Comparison of ENCODE assay signal across 11 mouse cellular contexts in the genomic region with DNA sequence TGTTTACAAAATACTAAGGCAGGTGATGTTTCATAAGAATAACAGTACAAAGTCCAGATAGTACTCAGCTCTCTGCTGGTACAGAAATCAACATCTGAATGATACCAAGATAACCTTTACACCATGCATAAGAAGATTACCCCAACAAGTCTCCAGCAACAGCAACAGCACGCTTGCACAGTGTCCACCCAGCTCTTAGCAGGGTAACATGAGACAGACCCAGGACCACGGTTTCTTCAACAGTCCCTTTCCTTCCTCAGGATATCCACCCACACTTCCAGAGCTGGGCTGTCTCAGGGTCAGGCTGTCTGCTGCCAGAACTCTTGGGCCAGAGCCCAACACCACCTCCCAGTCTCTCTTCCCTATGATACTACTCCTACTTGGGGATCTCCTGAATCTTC. TPM values are rescaled to one million over a fixed set of nuclear protein-coding genes. Genes with fewer than 3 reads are reported as not detected.
A peak's percentile ranks its signal among the peaks of the same experiment; 100 is the strongest.
DNase-seq lines count a peak whose midpoint lies in the region; ATAC-seq and TF ChIP-seq lines count a peak whose summit lies in the region.
"Had no signal": no experiment of that assay in that cellular context is flagged by ENCODE, and none has a peak within 500 bp of the region (broad histone marks: within the 10 kb centered on the region; RNA-seq: fewer than 3 reads in every experiment).

No protein-coding gene starts in this region.

- H3K27me3 ChIP-seq in kidney, embryonic 16.5 days (ENCODE audit: insufficient read depth, low read length): no peaks in the 10 kb centered on the region
- no peaks in the 10 kb centered on the region for H3K27me3 ChIP-seq in heart, embryonic 11.5 days (ENCODE audit: control insufficient read depth, insufficient read depth, low read length)
- no peaks in the 10 kb centered on the region for H3K27me3 ChIP-seq in kidney, adult 2 months (replicated peaks; ENCODE audit: control insufficient read depth, insufficient read depth, low read length)

- peak; percentile 34 for DNase-seq in kidney, adult 18-20 months
- peak; percentile 75 for DNase-seq in kidney, adult 2 months
- peak; percentile 59 for DNase-seq in lung, postnatal 10 days
- DNase-seq in spleen, postnatal 36 days (ENCODE audit: low spot score in 2 of 2): no peak
- DNase-seq in cerebellum, postnatal 36 days: no peak
- DNase-seq in thymus, postnatal 14 days: no peak
- DNase-seq: gastrocnemius, postnatal 10 days had no signal

- no peak overlapping the region for H3K27ac ChIP-seq in kidney, embryonic 16.5 days (ENCODE audit: low read length)
- no peak overlapping the region for H3K27ac ChIP-seq in heart, embryonic 11.5 days (ENCODE audit: low read depth, low read length)
- no peak overlapping the region for H3K27ac ChIP-seq in kidney, adult 2 months (ENCODE audit: insufficient read depth, low read depth, low read length)
- H3K27ac ChIP-seq: hindbrain, postnatal 0 days; macrophage had no signal

- no peak overlapping the region for H3K9ac ChIP-seq in kidney, embryonic 16.5 days (replicated peaks; ENCODE audit: low read length)
- H3K9ac ChIP-seq in heart, embryonic 11.5 days (ENCODE audit: low read depth, low read length): no peak overlapping the region

- 22% methylated on average over 2 of the region's 2 CpGs for WGBS in kidney, embryonic 16.5 days
- 50% methylated on average over 2 of the region's 2 CpGs for WGBS in heart, embryonic 11.5 days (ENCODE audit: insufficient replicate concordance)
- WGBS in kidney, adult 2 months: 35% methylated on average over 2 of the region's 2 CpGs

- H3K9me3 ChIP-seq in kidney, embryonic 16.5 days (ENCODE audit: low read length): peaks cover 7% of the 10 kb centered on the region; the same call in 1 of the 2 replicates
- no peaks in the 10 kb centered on the region for H3K9me3 ChIP-seq in heart, embryonic 11.5 days (replicated peaks; ENCODE audit: control insufficient read depth, low read length)

- H3K4me3 ChIP-seq in kidney, embryonic 16.5 days (ENCODE audit: low read length): no peak overlapping the region
- H3K4me3 ChIP-seq in heart, embryonic 11.5 days (ENCODE audit: low read depth, low read length): no peak overlapping the region
- H3K4me3 ChIP-seq in kidney, adult 2 months (ENCODE audit: insufficient read depth, low read depth, low read length): no peak overlapping the region

- H3K4me2 ChIP-seq in kidney, embryonic 16.5 days (replicated peaks; ENCODE audit: low read depth, low read length): no peak overlapping the region
- no peak overlapping the region for H3K4me2 ChIP-seq in heart, embryonic 11.5 days

- peaks cover 10% of the 10 kb centered on the region for H3K4me1 ChIP-seq in kidney, embryonic 16.5 days (ENCODE audit: insufficient read depth, low read length)
- H3K4me1 ChIP-seq in heart, embryonic 11.5 days (ENCODE audit: control insufficient read depth, insufficient read depth, low read length): no peaks in the 10 kb centered on the region
- H3K4me1 ChIP-seq in kidney, adult 2 months (ENCODE audit: control insufficient read depth, insufficient read depth, low read length): no peaks in the 10 kb centered on the region

- no peak for TF ChIP-seq POLR2A in kidney, adult 2 months (IDR thresholded peaks at IDR 0.05; ENCODE audit: low read depth, low read length)

- no peak for ATAC-seq in kidney, embryonic 16.5 days (ENCODE audit: low FRiP score, low TSS enrichment)
- ATAC-seq in heart, embryonic 11.5 days (replicated peaks; ENCODE audit: insufficient number of reproducible peaks, low FRiP score, low TSS enrichment): peak; percentile 35; the same call in 1 of the 2 replicates
- ATAC-seq: hindbrain, postnatal 0 days had no signal

- no peak for TF ChIP-seq CTCF in kidney, adult 2 months (conservative IDR thresholded peaks at IDR 0.05; ENCODE audit: insufficient read depth, insufficient read length, low read depth, low read length)

- no peaks in the 10 kb centered on the region for H3K36me3 ChIP-seq in kidney, embryonic 16.5 days (ENCODE audit: insufficient read depth, low read length)
- H3K36me3 ChIP-seq in heart, embryonic 11.5 days (ENCODE audit: control insufficient read depth, insufficient read depth, low read length): no peaks in the 10 kb centered on the region
- H3K36me3 ChIP-seq in kidney, adult 2 months (ENCODE audit: control insufficient read depth, insufficient read depth, low read length): no peaks in the 10 kb centered on the region

RNA-seq across cellular contexts. Expression of a gene that starts 8.5 kb away (rescaled TPM):
- polyA plus RNA-seq in kidney, embryonic 16.5 days (2015; fragmentation: Nextera tagmentation; extraction: Ambion mirVana): 17.7 and 20.8 TPM in 2 replicates
- 14.8 and 15.3 TPM in 2 replicates for polyA plus RNA-seq in heart, embryonic 11.5 days (2014; fragmentation: Nextera tagmentation; extraction: Ambion mirVana)
- polyA plus RNA-seq in kidney, adult 2 months (2012; rRNA removed): 3.7 TPM in 2 replicates

RNA-seq across cellular contexts. Expression of a gene that starts 39.3 kb away (rescaled TPM):
- polyA plus RNA-seq in kidney, embryonic 16.5 days (2015; fragmentation: Nextera tagmentation; extraction: Ambion mirVana): 0.37 and 0.78 TPM in 2 replicates
- 0.64 and 1.2 TPM in 2 replicates for polyA plus RNA-seq in heart, embryonic 11.5 days (2014; fragmentation: Nextera tagmentation; extraction: Ambion mirVana)
- 0.18 and 0.45 TPM in 2 replicates for polyA plus RNA-seq in kidney, adult 2 months (2012; rRNA removed)
- polyA plus RNA-seq: macrophage had no signal

RNA-seq across cellular contexts. Expression of a gene that starts 42.8 kb away (rescaled TPM):
- 10,418 and 11,416 TPM in 2 replicates for polyA plus RNA-seq in kidney, embryonic 16.5 days (2015; fragmentation: Nextera tagmentation; extraction: Ambion mirVana)
- polyA plus RNA-seq in heart, embryonic 11.5 days (2014; fragmentation: Nextera tagmentation; extraction: Ambion mirVana): 18,841 and 22,217 TPM in 2 replicates
- polyA plus RNA-seq in kidney, adult 2 months (2012; rRNA removed): 4,083 and 5,122 TPM in 2 replicates
- polyA plus RNA-seq: macrophage had no signal

RNA-seq across cellular contexts. Expression of a gene that starts 52.4 kb away (rescaled TPM):
- 1.1 and 1.5 TPM in 2 replicates for polyA plus RNA-seq in kidney, embryonic 16.5 days (2015; fragmentation: Nextera tagmentation; extraction: Ambion mirVana)
- 23.0 and 24.4 TPM in 2 replicates for polyA plus RNA-seq in heart, embryonic 11.5 days (2014; fragmentation: Nextera tagmentation; extraction: Ambion mirVana)
- polyA plus RNA-seq in kidney, adult 2 months (2012; rRNA removed): 0.22 and 0.34 TPM in 2 replicates
- polyA plus RNA-seq: macrophage had no signal

RNA-seq across cellular contexts. Expression of a gene that starts 55.8 kb away (rescaled TPM):
- 4,198 and 4,493 TPM in 2 replicates for polyA plus RNA-seq in kidney, embryonic 16.5 days (2015; fragmentation: Nextera tagmentation; extraction: Ambion mirVana)
- polyA plus RNA-seq in heart, embryonic 11.5 days (2014; fragmentation: Nextera tagmentation; extraction: Ambion mirVana): 8,943 and 11,032 TPM in 2 replicates
- 1,733 and 2,108 TPM in 2 replicates for polyA plus RNA-seq in kidney, adult 2 months (2012; rRNA removed)
- polyA plus RNA-seq: macrophage had no signal

Comparison
In these comparisons a context has a peak if more than half of its experiments do, and no peak if none do; other contexts are left out.
1. DNase-seq: peak in kidney, adult 18-20 months (single experiment), kidney, adult 2 months (single experiment) and lung, postnatal 10 days (single experiment); none in spleen, postnatal 36 days (0 of 2), cerebellum, postnatal 36 days (0 of 2) and thymus, postnatal 14 days (single experiment).